Mouse (Mus musculus) hindbrain, embryonic 16.5 days (tissue): ENCODE results near the gene Gm2431. TPM values are rescaled to one million over a fixed set of nuclear protein-coding genes. Genes with fewer than 3 reads are reported as not detected.
"Not testable (repeated sequence)": the region's sequence is repeated elsewhere in the genome, so short reads cannot be mapped to it uniquely, and the experiment has no call there.

Source experiments
- ATAC-seq: fragments of 200-750 bp; cut with Nextera tagmentation; 2 replicates; pipeline ENCODE4 v1.8.0; 2017; ENCODE audit warnings: moderate TSS enrichment, moderate library complexity
- H3K27ac ChIP-seq: fragments of 300-500 bp; sonication (generic); 2 replicates; pipeline ENCODE4 v1.5.1; 2014; ENCODE audit warnings: low read depth, mild to moderate bottlenecking, control low read depth, low read length, moderate library complexity
- H3K27me3 ChIP-seq: fragments of 300-500 bp; sonication (generic); replicated peaks from 2 replicates; pipeline ENCODE4 v1.6.1; 2014; ENCODE audit warnings: low read length; ENCODE audit not compliant: control insufficient read depth, insufficient read depth
- H3K36me3 ChIP-seq: fragments of 300-500 bp; sonication (generic); 2 replicates; pipeline ENCODE4 v1.6.1; 2014; ENCODE audit warnings: mild to moderate bottlenecking, low read length, moderate library complexity, mixed read lengths; ENCODE audit not compliant: control insufficient read depth, insufficient read depth
- H3K4me1 ChIP-seq: fragments of 300-500 bp; sonication (generic); 2 replicates; pipeline ENCODE4 v1.6.1; 2014; ENCODE audit warnings: low read depth, low read length; ENCODE audit not compliant: control insufficient read depth, insufficient read depth
- H3K4me2 ChIP-seq: fragments of 300-500 bp; sonication (generic); 2 replicates; pipeline ENCODE4 v1.6.1; 2014; ENCODE audit warnings: mild to moderate bottlenecking, low read length, control low read depth, moderate library complexity
- H3K4me3 ChIP-seq: fragments of 300-500 bp; sonication (generic); 2 replicates; pipeline ENCODE4 v1.5.1; 2014; ENCODE audit warnings: mild to moderate bottlenecking, low read length, control low read depth, moderate library complexity
- H3K9ac ChIP-seq: fragments of 300-500 bp; sonication (generic); 2 replicates; pipeline ENCODE4 v1.6.1; 2014; ENCODE audit warnings: low read depth, mild to moderate bottlenecking, control low read depth, low read length, moderate library complexity
- H3K9me3 ChIP-seq: fragments of 300-500 bp; sonication (generic); 2 replicates; pipeline ENCODE4 v1.6.1; 2014; ENCODE audit warnings: mild to moderate bottlenecking, low read length, moderate library complexity; ENCODE audit not compliant: control insufficient read depth
- WGBS: fragments of 180-500 bp; shearing (Covaris S2); extraction: QIAGEN DNeasy Blood & Tissue Kit; methylation state at CpG from one replicate; pipeline ENCODE4 v1.1.7; 2014; 5-methylcytosine and 5-hydroxymethylcytosine counted together
- polyA plus RNA-seq: library from polyadenylated mRNA; unstranded; fragments of >200 nt; fragmentation: Nextera tagmentation; extraction: Ambion mirVana; gene quantifications from 2 replicates; pipeline ENCODE4 v1.2.1, GENCODE M21; 2015

The Gm2431 gene
- polyA plus RNA-seq, result not detected in 2 replicates

DNA sequence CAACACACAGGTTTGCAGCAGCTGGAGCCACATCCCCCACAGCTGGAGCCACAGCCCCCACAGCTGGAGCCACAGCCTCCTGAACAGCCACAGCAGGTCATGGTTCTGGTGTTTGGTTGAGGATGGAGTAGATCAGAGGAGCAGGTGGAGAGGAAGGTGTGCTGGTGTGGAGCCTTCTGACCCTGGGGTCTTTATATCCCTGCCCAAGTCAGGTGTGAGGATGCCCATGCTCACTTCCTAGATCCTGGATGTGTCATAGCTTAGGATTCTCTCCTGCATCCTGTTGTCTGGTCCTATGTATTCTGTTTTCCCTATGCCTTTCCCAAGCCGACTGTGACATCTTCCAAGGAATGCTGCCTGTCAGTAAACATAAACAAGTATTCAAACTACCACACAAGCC is at the start of gene Gm2431:
Gene Gm2431 (minus strand): TSS at position 101 of the 400 bp plus-strand sequence.
- H3K9me3 ChIP-seq, H3K9ac ChIP-seq, H3K4me1 ChIP-seq, H3K36me3 ChIP-seq, H3K27me3 ChIP-seq, H3K4me2 ChIP-seq, H3K4me3 ChIP-seq, ATAC-seq, H3K27ac ChIP-seq: not testable (repeated sequence)
- WGBS, result 67% methylated on average over 1 of the region's 1 CpGs

DNA sequence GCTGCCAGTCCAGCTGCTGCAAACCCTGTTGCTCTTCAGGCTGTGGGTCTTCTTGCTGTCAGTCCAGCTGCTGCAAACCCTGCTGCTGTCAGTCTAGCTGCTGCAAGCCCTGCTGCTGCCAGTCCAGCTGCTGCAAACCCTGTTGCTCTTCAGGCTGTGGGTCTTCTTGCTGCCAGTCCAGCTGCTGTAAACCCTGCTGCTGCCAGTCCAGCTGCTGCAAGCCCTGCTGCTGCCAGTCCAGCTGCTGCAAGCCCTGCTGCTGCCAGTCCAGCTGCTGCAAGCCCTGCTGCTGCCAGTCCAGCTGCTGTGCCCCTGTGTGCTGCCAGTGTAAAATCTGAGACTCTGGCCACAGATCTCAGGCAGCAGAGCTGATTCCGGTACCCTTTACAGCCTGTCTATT is 45.8 kb upstream of the Gm2431 start:
- not testable (repeated sequence) for H3K36me3 ChIP-seq, H3K9me3 ChIP-seq, ATAC-seq, H3K4me3 ChIP-seq, H3K27ac ChIP-seq, H3K27me3 ChIP-seq, H3K4me2 ChIP-seq, H3K9ac ChIP-seq, H3K4me1 ChIP-seq
- WGBS, result 89% methylated on average over 1 of the region's 1 CpGs

DNA sequence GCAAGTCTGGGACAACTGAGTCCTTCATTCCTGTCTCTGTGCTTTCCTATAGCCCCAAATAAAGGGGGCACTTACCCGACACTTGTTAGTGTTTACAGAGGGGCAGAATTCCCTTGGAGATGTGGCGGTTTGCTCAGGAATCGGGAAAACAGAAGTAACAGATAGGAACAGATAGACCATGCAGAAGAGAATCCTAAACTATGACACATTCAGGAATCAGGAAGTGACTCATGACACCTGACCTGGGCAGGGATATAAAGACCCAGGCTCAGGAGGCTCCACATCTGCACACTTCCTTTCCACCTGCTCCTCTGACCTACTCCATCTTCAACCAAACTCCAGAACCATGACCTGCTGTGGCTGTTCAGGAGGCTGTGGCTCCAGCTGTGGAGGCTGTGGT is 45.1 kb upstream of the Gm2431 start, which contains the start of gene Krtap5-4:
Gene Krtap5-4 (plus strand): TSS at position 301 of the 400 bp plus-strand sequence.
- H3K4me3 ChIP-seq, result no peak within 1 kb of the TSS
- no peak within 1 kb of the TSS for H3K9ac ChIP-seq
- no peaks in the 10 kb centered on the region for H3K9me3 ChIP-seq
- no peak for ATAC-seq
- WGBS, result 71% methylated on average over 3 of the region's 3 CpGs
- no peak within 1 kb of the TSS for H3K4me2 ChIP-seq
- no peak within 1 kb of the TSS for H3K27ac ChIP-seq
- peaks cover 3% of the 10 kb centered on the region; the same call in 1 of the 2 replicates for H3K27me3 ChIP-seq
- H3K4me1 ChIP-seq, result no peaks in the 10 kb centered on the region
- H3K36me3 ChIP-seq, result no peaks in the 10 kb centered on the region

DNA sequence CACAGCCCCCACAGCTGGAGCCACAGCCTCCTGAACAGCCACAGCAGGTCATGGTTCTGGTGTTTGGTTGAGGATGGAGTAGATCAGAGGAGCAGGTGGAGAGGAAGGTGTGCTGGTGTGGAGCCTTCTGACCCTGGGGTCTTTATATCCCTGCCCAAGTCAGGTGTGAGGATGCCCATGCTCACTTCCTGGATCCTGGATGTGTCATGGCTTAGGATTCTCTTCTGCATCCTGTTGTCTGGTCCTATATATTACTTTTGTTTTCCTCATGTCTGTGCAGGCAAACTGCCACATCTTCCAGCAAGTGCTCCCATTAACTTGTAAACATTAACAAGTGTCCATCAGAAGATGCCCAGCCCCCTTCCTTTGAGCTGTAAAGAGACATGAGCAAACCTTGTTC is 38.9 kb upstream of the Gm2431 start, which contains the start of gene Krtap5-1:
Gene Krtap5-1 (minus strand): TSS at position 101 of the 400 bp plus-strand sequence.
- not testable (repeated sequence) for H3K4me3 ChIP-seq, H3K27me3 ChIP-seq, H3K4me2 ChIP-seq, H3K4me1 ChIP-seq, H3K27ac ChIP-seq, H3K9me3 ChIP-seq, H3K36me3 ChIP-seq, H3K9ac ChIP-seq, ATAC-seq

DNA sequence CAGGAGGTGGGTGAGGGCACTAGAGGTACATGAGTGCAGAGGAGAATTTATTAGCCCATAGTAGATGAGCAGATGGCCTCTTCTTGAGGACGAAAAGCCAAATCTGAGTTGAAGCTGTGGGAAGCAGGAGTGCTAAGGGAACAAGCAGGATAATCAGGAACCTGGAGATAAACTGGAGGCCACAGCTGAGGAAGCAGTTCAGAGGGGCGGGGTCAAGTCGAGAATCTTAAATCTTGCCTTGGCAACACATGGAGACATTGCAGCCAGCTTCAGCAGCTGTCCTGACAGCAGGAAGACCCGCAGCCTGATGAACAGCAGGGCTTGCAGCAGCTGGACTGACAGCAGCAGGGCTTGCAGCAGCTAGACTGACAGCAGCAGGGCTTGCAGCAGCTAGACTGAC is 38.0 kb upstream of the Gm2431 start:
- not testable (repeated sequence) for H3K27me3 ChIP-seq, H3K4me1 ChIP-seq, ATAC-seq, H3K4me2 ChIP-seq, H3K4me3 ChIP-seq, H3K27ac ChIP-seq, H3K9ac ChIP-seq, H3K36me3 ChIP-seq, H3K9me3 ChIP-seq
- WGBS, result 40% methylated on average over 4 of the region's 4 CpGs

DNA sequence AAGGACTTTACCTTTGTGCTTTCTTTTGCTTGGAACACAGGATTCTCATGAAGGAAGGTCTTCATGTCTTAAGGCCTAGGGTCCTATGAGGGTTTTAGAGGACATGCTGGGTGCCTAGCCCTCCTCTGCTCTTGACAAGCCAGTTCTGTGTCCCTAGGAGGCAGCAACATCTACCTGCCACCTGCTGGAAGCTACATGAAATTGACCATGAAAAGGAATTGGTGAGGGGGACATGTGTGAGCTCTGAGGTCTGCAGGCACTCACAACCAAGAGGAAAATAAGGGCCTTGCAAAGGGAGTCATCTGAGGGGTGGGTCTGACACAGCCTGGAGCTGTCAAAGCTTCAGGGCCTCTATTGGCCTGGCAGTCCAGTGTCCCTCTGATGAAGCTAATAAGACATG is 37.3 kb upstream of the Gm2431 start:
- no peak overlapping the region for H3K4me3 ChIP-seq
- no peaks in the 10 kb centered on the region for H3K4me1 ChIP-seq
- no peak overlapping the region for H3K27ac ChIP-seq
- H3K36me3 ChIP-seq, result no peaks in the 10 kb centered on the region
- no peak overlapping the region for H3K4me2 ChIP-seq
- no peak overlapping the region for H3K9ac ChIP-seq
- H3K27me3 ChIP-seq, result peaks cover 2% of the 10 kb centered on the region; the same call in 1 of the 2 replicates
- H3K9me3 ChIP-seq, result no peaks in the 10 kb centered on the region
- ATAC-seq, result no peak

DNA sequence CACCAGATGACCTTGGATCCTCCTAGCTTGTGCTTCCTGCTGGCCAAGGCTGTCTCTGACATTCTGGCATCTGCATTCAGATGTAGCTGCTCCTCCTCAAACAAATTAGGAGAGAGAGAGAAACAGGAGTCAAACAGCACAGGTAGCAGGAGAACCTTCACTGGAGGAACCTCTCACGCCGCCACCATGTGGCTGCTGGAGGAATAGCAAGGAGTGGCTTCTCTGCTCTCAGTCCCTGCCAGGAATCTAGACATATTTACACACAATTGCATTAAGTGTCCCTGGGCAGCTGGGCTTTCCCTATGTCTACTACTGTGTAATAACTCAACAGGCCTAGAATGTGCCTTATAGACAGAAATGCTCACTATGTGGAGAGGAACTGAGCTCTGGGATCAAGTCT is 35.7 kb upstream of the Gm2431 start:
- 0% methylated on average over 2 of the region's 2 CpGs for WGBS
- ATAC-seq, result 0 out of 2 replicates have a peak, but pooled peaks have one; percentile 45
- not testable (repeated sequence) for H3K9ac ChIP-seq

DNA sequence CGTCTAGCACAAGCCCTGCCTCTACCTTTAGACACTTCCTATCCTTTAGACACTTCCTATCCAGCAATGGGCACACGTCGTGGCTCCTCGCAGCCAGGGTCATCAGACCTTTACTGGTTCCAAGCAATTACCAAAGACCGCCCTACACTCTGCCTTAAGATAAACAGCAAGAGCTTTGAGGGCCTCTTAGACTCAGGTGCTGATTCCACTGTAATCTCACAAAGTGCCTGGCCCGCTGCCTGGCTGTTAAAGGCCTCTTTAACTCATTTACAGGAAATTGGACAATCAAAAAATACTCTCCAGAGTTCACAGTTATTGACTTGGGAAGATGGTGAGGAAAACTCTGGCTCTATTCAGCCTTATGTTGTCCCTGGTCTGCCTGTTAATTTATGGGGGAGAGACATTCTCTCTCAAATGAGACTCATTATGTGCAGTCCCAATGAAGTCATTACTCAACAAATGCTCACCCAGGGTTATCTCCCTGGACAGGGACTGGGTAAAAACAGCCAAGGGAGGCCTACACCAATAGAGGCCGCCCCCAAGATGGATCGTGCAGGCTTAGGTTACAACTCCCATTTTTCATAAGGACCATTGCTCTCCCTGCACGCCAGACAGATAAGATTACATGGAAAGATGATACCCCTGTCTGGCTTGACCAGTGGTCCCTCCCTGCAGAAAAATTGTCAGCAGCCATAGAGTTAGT is 27.9 kb upstream of the Gm2431 start:
- WGBS, result 78% methylated on average over 9 of the region's 9 CpGs
- not testable (repeated sequence) for H3K36me3 ChIP-seq, H3K27me3 ChIP-seq, ATAC-seq, H3K4me2 ChIP-seq, H3K9me3 ChIP-seq, H3K27ac ChIP-seq, H3K4me3 ChIP-seq, H3K9ac ChIP-seq
- peaks cover 10% of the 10 kb centered on the region for H3K4me1 ChIP-seq

More for the DNA sequence above, 35.7 kb upstream of the Gm2431 start:
- H3K4me2 ChIP-seq, H3K27me3 ChIP-seq, H3K4me1 ChIP-seq, H3K27ac ChIP-seq, H3K4me3 ChIP-seq, H3K9me3 ChIP-seq, H3K36me3 ChIP-seq: not testable (repeated sequence)

DNA sequence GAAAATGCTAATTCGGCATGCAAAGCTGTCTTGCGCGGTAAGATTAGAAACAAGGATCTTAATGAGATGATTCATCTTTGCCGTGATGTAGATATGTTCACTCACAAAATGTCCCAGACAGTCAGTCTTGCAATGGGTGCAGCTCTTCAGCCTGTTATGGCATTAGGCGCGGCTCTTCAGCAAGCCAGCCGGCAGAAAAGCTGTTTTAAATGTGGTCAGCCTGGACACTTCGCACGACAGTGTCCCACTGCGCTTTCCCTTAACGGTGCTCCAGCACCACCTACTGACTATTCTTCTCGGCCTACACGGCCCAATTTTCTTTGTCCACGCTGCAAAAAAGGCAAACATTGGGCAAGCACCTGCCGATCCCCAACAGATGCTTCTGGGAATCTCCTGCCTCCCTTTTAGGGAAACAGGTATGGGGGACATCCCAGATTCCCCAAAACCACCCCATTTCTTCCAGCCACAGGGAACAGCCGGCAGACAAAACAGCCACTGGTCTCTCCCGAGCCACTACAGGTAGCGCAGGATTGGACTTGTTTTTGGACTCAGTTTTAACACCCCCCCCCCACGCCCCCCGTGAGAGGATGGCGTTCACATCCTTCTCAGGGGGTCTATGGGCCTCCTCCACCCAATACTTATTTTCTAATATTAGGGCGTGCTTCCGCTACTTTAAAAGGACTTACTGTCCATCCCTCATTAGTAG is 27.1 kb upstream of the Gm2431 start:
- H3K27ac ChIP-seq, result peak overlapping the region; percentile 46
- peaks cover 10% of the 10 kb centered on the region for H3K4me1 ChIP-seq
- peak overlapping the region; percentile 93 for H3K4me2 ChIP-seq
- H3K36me3 ChIP-seq, result no peaks in the 10 kb centered on the region
- peak overlapping the region; percentile 71 for H3K4me3 ChIP-seq
- 21% methylated on average over 23 of the region's 23 CpGs for WGBS
- ATAC-seq, result peak; percentile 82
- H3K27me3 ChIP-seq, result no peaks in the 10 kb centered on the region
- H3K9me3 ChIP-seq, result no peaks in the 10 kb centered on the region
- H3K9ac ChIP-seq, result peak overlapping the region; percentile 2
